Mouse (Mus musculus) bone marrow, adult 2 months (tissue): Measurements from ENCODE around the gene Rpl22l1. TPM values are rescaled to one million over a fixed set of nuclear protein-coding genes. Genes with fewer than 3 reads are reported as not detected.

Experiments
- H3K27ac ChIP-seq: fragments of 200-500 bp; 2 replicates; pipeline ENCODE4 v1.5.1; 2012; ENCODE audit warnings: low read depth, mild to moderate bottlenecking, control low read depth, inconsistent platforms, low read length; ENCODE audit not compliant: control insufficient read depth, poor library complexity, insufficient read depth
- H3K4me1 ChIP-seq: fragments of 200-500 bp; 2 replicates; pipeline ENCODE4 v1.6.1; 2011; ENCODE audit warnings: low read length; ENCODE audit not compliant: control insufficient read depth, insufficient read depth
- H3K4me3 ChIP-seq: fragments of 200-500 bp; replicated peaks from 2 replicates; pipeline ENCODE3; 2011; ENCODE audit warnings: mild to moderate bottlenecking, low read depth, low read length, control low read depth; ENCODE audit not compliant: control insufficient read depth
- CTCF ChIP-seq: fragments of 200-500 bp; IDR thresholded peaks from 2 replicates; pipeline ENCODE4 v1.5.1; 2011; ENCODE audit warnings: low read length, control low read depth; ENCODE audit not compliant: control insufficient read depth, insufficient read depth
- POLR2A ChIP-seq: fragments of 200-500 bp; IDR thresholded peaks from 2 replicates; pipeline ENCODE4 v1.6.1; 2011; ENCODE audit warnings: low read depth, mild to moderate bottlenecking, control low read depth, low read length, borderline replicate concordance; ENCODE audit not compliant: control insufficient read depth
- WGBS: fragments of 180-500 bp; shearing (Covaris S2); methylation state at CpG from one replicate; pipeline ENCODE4 v1.1.7; 2018; 5-methylcytosine and 5-hydroxymethylcytosine counted together
- polyA plus RNA-seq: library from polyadenylated mRNA; stranded (reverse); fragments of >200 nt; gene quantifications from 2 replicates; pipeline ENCODE4 v1.2.4, GENCODE M21; 2011; ENCODE audit warnings: low replicate concordance; ENCODE audit not compliant: missing spikeins, insufficient read depth, insufficient read length

Gene Rpl22l1
- polyA plus RNA-seq, 1 experiment = 315 TPM

- WGBS = 4% methylated on average over 4 of the region's 4 CpGs
- TF ChIP-seq POLR2A (no peak), CTCF (no peak)
- Histone ChIP-seq H3K4me3 (no peak overlapping the region), H3K27ac (no peak overlapping the region), H3K4me1 (no peaks in the 10 kb centered on the region)
These were observed 9.1 kb downstream of the Rpl22l1 start for GRCm38 (mm10) chr3:28814361-28814760.

GRCm38 (mm10) chr3:28816010-28816540, 10.8 kb downstream of the Rpl22l1 start:
- TF ChIP-seq CTCF = no peak
- no peak for TF ChIP-seq POLR2A
- 68% methylated on average over 4 of the region's 4 CpGs for WGBS
- Histone ChIP-seq H3K4me1 (no peaks in the 10 kb centered on the region), H3K4me3 (no peak overlapping the region), H3K27ac (no peak overlapping the region)

- Histone ChIP-seq H3K4me1 (no peaks in the 10 kb centered on the region), H3K4me3 (no peak overlapping the region), H3K27ac (no peak overlapping the region)
- TF ChIP-seq POLR2A (no peak), CTCF (no peak)
- WGBS = 79% methylated on average over 1 of the region's 1 CpGs
These were observed 21.0 kb downstream of the Rpl22l1 start for GRCm38 (mm10) chr3:28826272-28826671.

GRCm38 (mm10) chr3:28827605-28828004, 22.4 kb downstream of the Rpl22l1 start:
- no peak for TF ChIP-seq POLR2A
- no peak for TF ChIP-seq CTCF
- WGBS = 78% methylated on average over 2 of the region's 2 CpGs
- Histone ChIP-seq H3K4me1 (no peaks in the 10 kb centered on the region), H3K27ac (no peak overlapping the region), H3K4me3 (no peak overlapping the region)

GRCm38 (mm10) chr3:28829454-28829853, 24.2 kb downstream of the Rpl22l1 start:
- 80% methylated on average over 2 of the region's 2 CpGs for WGBS
- Histone ChIP-seq H3K27ac (no peak overlapping the region), H3K4me1 (no peaks in the 10 kb centered on the region), H3K4me3 (no peak overlapping the region)
- TF ChIP-seq CTCF (no peak), POLR2A (no peak)

GRCm38 (mm10) chr3:28836796-28837371, 31.6 kb downstream of the Rpl22l1 start:
- 64% methylated on average over 2 of the region's 2 CpGs for WGBS
- no peak for TF ChIP-seq CTCF
- no peak for TF ChIP-seq POLR2A
- no peaks in the 10 kb centered on the region for H3K4me1 ChIP-seq
- no peak overlapping the region for H3K4me3 ChIP-seq
- no peak overlapping the region for H3K27ac ChIP-seq

GRCm38 (mm10) chr3:28841886-28842649, 36.8 kb downstream of the Rpl22l1 start:
- no peak overlapping the region for H3K4me3 ChIP-seq
- TF ChIP-seq CTCF (no peak), POLR2A (no peak)
- no peaks in the 10 kb centered on the region; the same call in 1 of the 2 replicates for H3K4me1 ChIP-seq
- 13% methylated on average over 3 of the region's 3 CpGs for WGBS
- H3K27ac ChIP-seq = no peak overlapping the region

- 65% methylated on average over 8 of the region's 8 CpGs for WGBS
- no peak overlapping the region for H3K4me3 ChIP-seq
- H3K27ac ChIP-seq = no peak overlapping the region
- H3K4me1 ChIP-seq = no peaks in the 10 kb centered on the region; the same call in 1 of the 2 replicates
- TF ChIP-seq POLR2A = no peak
- no peak for TF ChIP-seq CTCF
These were observed 38.0 kb downstream of the Rpl22l1 start for GRCm38 (mm10) chr3:28843231-28843630.
